Mouse (Mus musculus): Measurements from ENCODE around the gene Pip4k2b.

Gene Pip4k2b

GRCm38 (mm10) chr11:97694921-97695711, 49.4 kb downstream of the Pip4k2b start:
- DNase-seq (ENCODE audit: low spot score) = no peak

GRCm38 (mm10) chr11:97694435-97694834, 50.1 kb downstream of the Pip4k2b start:
- no peak for DNase-seq (ENCODE audit: low spot score)

GRCm38 (mm10) chr11:97689861-97690260, 54.6 kb downstream of the Pip4k2b start:
- peak; percentile 54 for DNase-seq (ENCODE audit: low spot score)

GRCm38 (mm10) chr11:97687061-97687460, 57.4 kb downstream of the Pip4k2b start:
- DNase-seq (ENCODE audit: low spot score) = no peak

- no peak for DNase-seq (ENCODE audit: low spot score)
Measured at GRCm38 (mm10) chr11:97686322-97686908, 58.1 kb downstream of the Pip4k2b start.

- no peak for DNase-seq (ENCODE audit: low spot score)
Measured at GRCm38 (mm10) chr11:97685613-97686321, 58.7 kb downstream of the Pip4k2b start, which contains the start of gene Cisd3. TSS of gene Cisd3 (plus strand) at chr11:97685826.

GRCm38 (mm10) chr11:97684766-97685165, 59.7 kb downstream of the Pip4k2b start:
- no peak for DNase-seq (ENCODE audit: low spot score)

GRCm38 (mm10) chr11:97684063-97684680, 60.3 kb downstream of the Pip4k2b start:
- DNase-seq (ENCODE audit: low spot score) = no peak

- DNase-seq (ENCODE audit: low spot score) = no peak
Measured at GRCm38 (mm10) chr11:97682504-97683055, 61.9 kb downstream of the Pip4k2b start.

GRCm38 (mm10) chr11:97680430-97680829, 64.1 kb downstream of the Pip4k2b start:
- no peak for DNase-seq (ENCODE audit: low spot score)

- DNase-seq (ENCODE audit: low spot score) = no peak
Measured at GRCm38 (mm10) chr11:97678301-97678700, 66.2 kb downstream of the Pip4k2b start.

GRCm38 (mm10) chr11:97677842-97678241, 66.7 kb downstream of the Pip4k2b start:
- DNase-seq (ENCODE audit: low spot score) = no peak

- DNase-seq (ENCODE audit: low spot score) = no peak
Measured at GRCm38 (mm10) chr11:97677381-97677780, 67.1 kb downstream of the Pip4k2b start.

- DNase-seq (ENCODE audit: low spot score) = no peak
Measured at GRCm38 (mm10) chr11:97676050-97676754, 68.3 kb downstream of the Pip4k2b start.

GRCm38 (mm10) chr11:97673148-97673547, 71.4 kb downstream of the Pip4k2b start:
- DNase-seq (ENCODE audit: low spot score) = no peak

- no peak for DNase-seq (ENCODE audit: low spot score)
Measured at GRCm38 (mm10) chr11:97671177-97671527, 73.4 kb downstream of the Pip4k2b start.

GRCm38 (mm10) chr11:97670234-97671176, 74.0 kb downstream of the Pip4k2b start:
- DNase-seq (ENCODE audit: low spot score) = no peak

- no peak for DNase-seq (ENCODE audit: low spot score)
Measured at GRCm38 (mm10) chr11:97669829-97670228, 74.7 kb downstream of the Pip4k2b start.

- DNase-seq (ENCODE audit: low spot score) = no peak
Measured at GRCm38 (mm10) chr11:97669268-97669667, 75.2 kb downstream of the Pip4k2b start.

GRCm38 (mm10) chr11:97668160-97668559, 76.3 kb downstream of the Pip4k2b start:
- DNase-seq (ENCODE audit: low spot score) = no peak
